Mouse (Mus musculus) myocyte (in vitro differentiated cells): ENCODE data around the gene Ldlr. TPM values are rescaled to one million over a fixed set of nuclear protein-coding genes. Genes with fewer than 3 reads are reported as not detected.

ENCODE experiments used
- H3K27me3 ChIP-seq: one replicate; pipeline ENCODE4 v1.6.1; 2011; ENCODE audit not compliant: control insufficient read depth, insufficient read depth, insufficient read length
- H3K36me3 ChIP-seq: one replicate; pipeline ENCODE4 v1.6.1; 2011; ENCODE audit not compliant: control insufficient read depth, insufficient read depth
- H3K4me2 ChIP-seq: one replicate; pipeline ENCODE4 v1.6.1; 2011; ENCODE audit warnings: low read depth, control low read depth
- H3K4me3 ChIP-seq: one replicate; pipeline ENCODE4 v1.5.1; 2011; ENCODE audit warnings: mild to moderate bottlenecking, control low read depth, moderate library complexity
- H3K79me2 ChIP-seq: one replicate; pipeline ENCODE4 v1.6.1; 2011; ENCODE audit not compliant: control insufficient read depth, insufficient read depth
- H3ac ChIP-seq: one replicate; pipeline ENCODE4 v1.6.1; 2011; ENCODE audit not compliant: control insufficient read depth, insufficient read length
- CEBPB ChIP-seq: IDR thresholded peaks from 2 replicates; pipeline ENCODE4 v1.6.1; 2011; ENCODE audit warnings: mild to moderate bottlenecking, moderate library complexity; ENCODE audit not compliant: poor library complexity, insufficient read depth, severe bottlenecking
- E2F4 ChIP-seq: IDR thresholded peaks from one replicate; pipeline ENCODE4 v1.6.1; 2011; ENCODE audit warnings: mild to moderate bottlenecking, control low read depth, moderate library complexity; ENCODE audit not compliant: insufficient read depth
- MAX ChIP-seq: IDR thresholded peaks from one replicate; pipeline ENCODE4 v1.6.1; 2011; ENCODE audit warnings: low read depth, mild to moderate bottlenecking, control low read depth
- MYOD1 ChIP-seq, 3 experiments: IDR thresholded peaks; one replicate each; pipeline ENCODE4 v1.6.1; 2011; ENCODE audit warnings: control low read depth in 2 of 3, low read depth in 2 of 3, mild to moderate bottlenecking in 2 of 3, moderate library complexity in 1 of 3; ENCODE audit not compliant: insufficient read length in 2 of 3, control insufficient read depth in 1 of 3
- MYOG ChIP-seq, 3 experiments: IDR thresholded peaks; one replicate each; pipeline ENCODE4 v1.6.1; 2011; ENCODE audit warnings: control low read depth in 2 of 3, low read depth in 2 of 3, mild to moderate bottlenecking in 2 of 3; ENCODE audit not compliant: insufficient read length in 2 of 3, control insufficient read depth in 1 of 3, insufficient read depth in 1 of 3
- POLR2A ChIP-seq: IDR thresholded peaks from one replicate; pipeline ENCODE4 v1.6.1; 2011; ENCODE audit warnings: low read depth, mild to moderate bottlenecking, control low read depth, moderate library complexity; ENCODE audit not compliant: insufficient read length
- POLR2AphosphoS2 ChIP-seq: IDR thresholded peaks from one replicate; pipeline ENCODE4 v1.6.1; 2011; ENCODE audit warnings: low read depth, control low read depth; ENCODE audit not compliant: insufficient read length
- REST ChIP-seq: IDR thresholded peaks from one replicate; pipeline ENCODE4 v1.6.1; 2011; ENCODE audit warnings: mild to moderate bottlenecking, control low read depth, moderate library complexity; ENCODE audit not compliant: insufficient read depth, insufficient read length
- SRF ChIP-seq: IDR thresholded peaks from one replicate; pipeline ENCODE4 v1.6.1; 2011; ENCODE audit warnings: low read depth; ENCODE audit not compliant: control insufficient read depth, insufficient read length
- TCF12 ChIP-seq: IDR thresholded peaks from one replicate; pipeline ENCODE4 v1.6.1; 2011; ENCODE audit warnings: mild to moderate bottlenecking, control low read depth; ENCODE audit not compliant: poor library complexity, insufficient read depth, severe bottlenecking
- TCF3 ChIP-seq: IDR thresholded peaks from one replicate; pipeline ENCODE4 v1.6.1; 2011; ENCODE audit warnings: low read depth, control low read depth; ENCODE audit not compliant: insufficient read length
- USF1 ChIP-seq: IDR thresholded peaks from one replicate; pipeline ENCODE4 v1.6.1; 2011; ENCODE audit warnings: low read depth, mild to moderate bottlenecking, control low read depth, moderate library complexity
- polyA plus RNA-seq: library from polyadenylated mRNA; unstranded; fragments of >200 nt; fragmentation: generic; extraction: Trizol; gene quantifications from one replicate; pipeline ENCODE4 v1.2.1, GENCODE M21; 2012; ENCODE audit warnings: missing spikeins

The Ldlr gene
- polyA plus RNA-seq, 1 experiment, result 106 TPM

GRCm38 (mm10) chr9:21754003-21754402 lies 30.7 kb downstream of the Ldlr start:
- Histone ChIP-seq H3K79me2 (peaks cover 10% of the 10 kb centered on the region), H3K4me3 (no peak overlapping the region), H3K36me3 (peaks cover 3% of the 10 kb centered on the region), H3ac (no peak overlapping the region), H3K27me3 (no peaks in the 10 kb centered on the region), H3K4me2 (peak overlapping the region; percentile 61)
- TF ChIP-seq E2F4, result no peak
- peak; percentile 74 for TF ChIP-seq REST
- no peak for TF ChIP-seq TCF12
- TF ChIP-seq SRF, result no peak
- TF ChIP-seq POLR2A, result no peak
- peak in 2 of 3 experiments; percentile 51 to 83 for TF ChIP-seq MYOG (IDR thresholded peaks at IDR 0.05; ENCODE audit: control insufficient read depth in 1 of 3, insufficient read depth in 1 of 3, insufficient read length in 2 of 3, low read depth in 2 of 3)
- no peak for TF ChIP-seq USF1
- no peak for TF ChIP-seq TCF3
- no peak for TF ChIP-seq CEBPB
- peak; percentile 62 for TF ChIP-seq POLR2AphosphoS2
- peak in 2 of 3 experiments; percentile 59 to 62 for TF ChIP-seq MYOD1 (IDR thresholded peaks at IDR 0.05; ENCODE audit: control insufficient read depth in 1 of 3, insufficient read length in 2 of 3, low read depth in 2 of 3)
- TF ChIP-seq MAX, result no peak

GRCm38 (mm10) chr9:21754516-21755321 lies 31.4 kb downstream of the Ldlr start:
- Histone ChIP-seq H3K36me3 (no peaks in the 10 kb centered on the region), H3ac (no peak overlapping the region), H3K4me3 (no peak overlapping the region), H3K27me3 (no peaks in the 10 kb centered on the region), H3K79me2 (peaks cover 14% of the 10 kb centered on the region), H3K4me2 (peak overlapping the region; percentile 41)
- no peak for TF ChIP-seq POLR2A
- TF ChIP-seq MYOD1 (IDR thresholded peaks at IDR 0.05; ENCODE audit: control insufficient read depth in 1 of 3, insufficient read length in 2 of 3, low read depth in 2 of 3), result peak in 2 of 3 experiments; percentile 27 to 42

- H3ac ChIP-seq, result peak overlapping the region; percentile 71
- H3K4me2 ChIP-seq, result peak overlapping the region; percentile 62
- peaks cover 16% of the 10 kb centered on the region for H3K79me2 ChIP-seq
- TF ChIP-seq MYOG (IDR thresholded peaks at IDR 0.05; ENCODE audit: control insufficient read depth in 1 of 3, insufficient read depth in 1 of 3, insufficient read length in 2 of 3, low read depth in 2 of 3) (no peak), MYOD1 (IDR thresholded peaks at IDR 0.05; ENCODE audit: control insufficient read depth in 1 of 3, insufficient read length in 2 of 3, low read depth in 2 of 3) (peak in 2 of 3 experiments; percentile 25 to 48)
- no peaks in the 10 kb centered on the region for H3K27me3 ChIP-seq
- H3K4me3 ChIP-seq, result peak overlapping the region; percentile 30
- H3K36me3 ChIP-seq, result no peaks in the 10 kb centered on the region
Observed at GRCm38 (mm10) chr9:21758576-21759529, 35.6 kb downstream of the Ldlr start.

- no peaks in the 10 kb centered on the region for H3K36me3 ChIP-seq
- H3K27me3 ChIP-seq, result no peaks in the 10 kb centered on the region
- peaks cover 16% of the 10 kb centered on the region for H3K79me2 ChIP-seq
- H3K4me3 ChIP-seq, result peak overlapping the region; percentile 30
- H3ac ChIP-seq, result peak overlapping the region; percentile 71
- TF ChIP-seq REST, result no peak
- TF ChIP-seq MYOG (IDR thresholded peaks at IDR 0.05; ENCODE audit: control insufficient read depth in 1 of 3, insufficient read depth in 1 of 3, insufficient read length in 2 of 3, low read depth in 2 of 3), result no peak
- no peak for TF ChIP-seq CEBPB
- peak overlapping the region; percentile 62 for H3K4me2 ChIP-seq
Observed at GRCm38 (mm10) chr9:21759718-21760117, 36.4 kb downstream of the Ldlr start.

GRCm38 (mm10) chr9:21760155-21761088 lies 37.1 kb downstream of the Ldlr start, which contains the start of gene Spc24:
Spc24 (minus strand) TSS chr9:21760303.
- H3K79me2 ChIP-seq, result peaks cover 16% of the 10 kb centered on the region
- peak within 1 kb of the TSS; percentile 30 for H3K4me3 ChIP-seq
- TF ChIP-seq USF1, result peak; percentile 17
- TF ChIP-seq TCF12, result no peak
- TF ChIP-seq REST, result no peak
- TF ChIP-seq MYOD1 (IDR thresholded peaks at IDR 0.05; ENCODE audit: control insufficient read depth in 1 of 3, insufficient read length in 2 of 3, low read depth in 2 of 3), result peak in 1 of 3 experiments; percentile 16
- peak; percentile 40 for TF ChIP-seq POLR2AphosphoS2
- TF ChIP-seq MAX, result no peak
- peak; percentile 93 for TF ChIP-seq E2F4
- no peak for TF ChIP-seq CEBPB
- TF ChIP-seq POLR2A, result peak; percentile 64
- no peak for TF ChIP-seq SRF
- TF ChIP-seq MYOG (IDR thresholded peaks at IDR 0.05; ENCODE audit: control insufficient read depth in 1 of 3, insufficient read depth in 1 of 3, insufficient read length in 2 of 3, low read depth in 2 of 3), result no peak
- TF ChIP-seq TCF3, result no peak
- no peaks in the 10 kb centered on the region for H3K36me3 ChIP-seq
- peak within 1 kb of the TSS; percentile 66 for H3K4me2 ChIP-seq
- H3K27me3 ChIP-seq, result no peaks in the 10 kb centered on the region
- peak within 1 kb of the TSS; percentile 71 for H3ac ChIP-seq
